Mouse (Mus musculus) heart, embryonic 10.5 days (tissue): ENCODE results near the gene Teddm3. TPM values are rescaled to one million over a fixed set of nuclear protein-coding genes. Genes with fewer than 3 reads are reported as not detected.
"Not testable (repeated sequence)": the region's sequence is repeated elsewhere in the genome, so short reads cannot be mapped to it uniquely, and the experiment has no call there.

Experiments used
- DNase-seq: peaks from one replicate; pipeline ENCODE4 v3.0.0-alpha.2; 2017; ENCODE audit warnings: low spot score
- H3K27ac ChIP-seq: fragments of 300-500 bp; sonication (generic); 2 replicates; pipeline ENCODE4 v1.5.1; 2016; ENCODE audit warnings: mild to moderate bottlenecking
- H3K27me3 ChIP-seq: fragments of 300-500 bp; sonication (generic); 2 replicates; pipeline ENCODE4 v1.6.1; 2016; ENCODE audit warnings: mild to moderate bottlenecking; ENCODE audit not compliant: poor library complexity, insufficient read depth, severe bottlenecking
- H3K36me3 ChIP-seq: fragments of 300-500 bp; sonication (generic); 2 replicates; pipeline ENCODE4 v1.6.1; 2016; ENCODE audit warnings: mild to moderate bottlenecking, moderate library complexity
- H3K4me1 ChIP-seq: fragments of 300-500 bp; sonication (generic); 2 replicates; pipeline ENCODE4 v1.6.1; 2016; ENCODE audit warnings: mild to moderate bottlenecking
- H3K4me3 ChIP-seq: fragments of 300-500 bp; sonication (generic); 2 replicates; pipeline ENCODE4 v1.5.1; 2016; ENCODE audit warnings: mild to moderate bottlenecking, moderate library complexity
- H3K9me3 ChIP-seq: fragments of 300-500 bp; sonication (generic); 2 replicates; pipeline ENCODE4 v1.6.1; 2016; ENCODE audit warnings: mild to moderate bottlenecking, moderate library complexity
- WGBS: fragments of 180-500 bp; shearing (Covaris S2); methylation state at CpG from one replicate; pipeline ENCODE4 v1.1.7; 2016; 5-methylcytosine and 5-hydroxymethylcytosine counted together
- polyA plus RNA-seq: library from polyadenylated mRNA; unstranded; fragments of >200 nt; fragmentation: Nextera tagmentation; extraction: Ambion mirVana; gene quantifications from 2 replicates; pipeline ENCODE4 v1.2.1, GENCODE M21; 2016

Teddm3 gene
- polyA plus RNA-seq, 1 experiment from 2014 or later, result not detected

DNA sequence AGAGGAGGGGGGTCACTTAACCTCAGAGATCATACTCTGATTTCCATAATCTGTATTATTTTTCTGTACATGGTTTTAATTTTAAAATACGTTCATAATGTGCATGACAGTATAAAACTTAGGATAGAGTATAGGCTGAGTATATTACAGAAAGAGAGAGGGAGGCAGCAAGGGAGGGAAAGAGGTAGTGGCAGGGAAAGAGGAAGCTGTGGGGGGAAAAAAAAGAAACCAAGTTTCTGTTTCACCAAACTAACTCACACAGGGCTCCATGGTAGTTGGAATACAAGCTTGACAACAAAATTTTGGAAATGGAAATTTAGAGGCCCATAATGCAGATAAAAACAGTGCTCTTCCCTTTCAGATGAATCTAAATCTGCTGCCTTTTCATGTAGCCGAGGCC lies 31.0 kb downstream of the Teddm3 start:
- H3K9me3 ChIP-seq, H3K4me3 ChIP-seq, H3K27me3 ChIP-seq, H3K4me1 ChIP-seq, DNase-seq, H3K27ac ChIP-seq, H3K36me3 ChIP-seq: not testable (repeated sequence)
- 73% methylated on average over 2 of the region's 2 CpGs for WGBS

DNA sequence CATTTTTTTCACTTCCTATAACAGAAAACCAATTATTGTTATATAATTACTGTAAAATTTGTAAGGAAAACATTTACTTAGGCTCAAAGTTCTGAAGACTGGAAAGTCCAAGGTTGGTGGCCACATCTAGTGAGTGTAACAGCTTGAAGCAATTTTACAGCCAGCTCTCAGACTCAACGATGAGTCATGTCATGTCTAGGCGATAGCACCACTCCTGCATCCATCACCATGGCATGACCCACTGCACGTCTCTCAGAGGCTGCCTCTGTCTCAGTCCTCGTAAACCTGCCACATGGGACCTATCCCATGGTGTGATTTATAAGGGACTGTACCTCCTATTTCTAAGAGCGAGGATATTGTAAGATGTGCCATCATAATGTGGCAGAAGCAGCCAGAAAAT lies 37.7 kb downstream of the Teddm3 start:
- WGBS, result 74% methylated on average over 5 of the region's 5 CpGs

DNA sequence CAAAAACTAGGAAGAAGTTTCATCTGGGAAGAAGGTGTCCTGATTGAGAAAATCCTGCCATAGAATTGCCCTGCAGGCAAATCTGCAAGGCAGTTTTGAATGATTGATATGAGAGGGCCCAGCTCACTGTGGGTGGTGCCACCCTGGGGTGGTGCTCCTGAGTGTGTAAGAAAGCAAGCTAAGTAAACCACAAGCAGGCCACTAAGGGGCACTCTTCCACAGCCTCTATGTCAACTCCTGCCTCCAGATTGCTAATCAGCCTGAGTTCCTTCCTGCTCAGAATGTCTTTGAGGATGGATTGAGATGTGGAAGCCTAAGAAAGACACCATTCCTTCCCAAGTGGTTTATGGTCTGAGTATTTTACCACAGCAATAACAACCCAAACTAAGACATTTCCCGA lies 44.3 kb downstream of the Teddm3 start:
- H3K4me3 ChIP-seq, result no peak overlapping the region
- H3K4me1 ChIP-seq, result no peaks in the 10 kb centered on the region
- 81% methylated on average over 1 of the region's 1 CpGs for WGBS
- H3K36me3 ChIP-seq, result no peaks in the 10 kb centered on the region
- H3K9me3 ChIP-seq, result no peaks in the 10 kb centered on the region
- no peak for DNase-seq
- H3K27ac ChIP-seq, result no peak overlapping the region
- H3K27me3 ChIP-seq, result no peaks in the 10 kb centered on the region

More for the DNA sequence above, 37.7 kb downstream of the Teddm3 start:
- no peaks in the 10 kb centered on the region for H3K27me3 ChIP-seq
- no peaks in the 10 kb centered on the region for H3K36me3 ChIP-seq
- H3K9me3 ChIP-seq, result no peaks in the 10 kb centered on the region
- no peak overlapping the region for H3K4me3 ChIP-seq
- DNase-seq, result no peak
- H3K4me1 ChIP-seq, result no peaks in the 10 kb centered on the region
- no peak overlapping the region for H3K27ac ChIP-seq

Other genes with a start within 250 kb of the Teddm3 start
- 24.5 and 25.3 TPM in 2 replicates for gene Ephb3, start 50.8 kb upstream of the Teddm3 start, polyA plus RNA-seq